Mouse (Mus musculus) heart, adult 2 months (tissue): ENCODE measurements at regions not wholly inside any gene's neighbourhood (a gene's known extent, or its start where the extent isn't known, plus 50 kb on each side); places are given as distances from the start of the nearest gene placed in this dataset.

Source experiments
- DNase-seq, 2 experiments: peaks; one replicate each; pipeline ENCODE4 v3.0.0; 2021
- H3K27ac ChIP-seq: fragments of 200-600 bp; 2 replicates; pipeline ENCODE4 v1.8.1; 2022
- H3K27me3 ChIP-seq: fragments of 200-500 bp; 2 replicates; pipeline ENCODE4 v1.6.1; 2012; ENCODE audit warnings: mild to moderate bottlenecking, low read length, inconsistent platforms, mixed read lengths; ENCODE audit not compliant: control insufficient read depth, insufficient read depth
- H3K36me3 ChIP-seq: fragments of 200-500 bp; 2 replicates; pipeline ENCODE4 v1.6.1; 2012; ENCODE audit warnings: low read length, inconsistent platforms; ENCODE audit not compliant: control insufficient read depth, insufficient read depth
- H3K4me1 ChIP-seq: fragments of 200-500 bp; 2 replicates; pipeline ENCODE4 v1.6.1; 2011; ENCODE audit warnings: low read length; ENCODE audit not compliant: control insufficient read depth, insufficient read depth
- H3K4me3 ChIP-seq: fragments of 200-600 bp; 2 replicates; pipeline ENCODE4 v1.8.1; 2022
- H3K79me2 ChIP-seq: fragments of 200-500 bp; replicated peaks from 2 replicates; pipeline ENCODE4 v1.6.1; 2012; ENCODE audit warnings: mild to moderate bottlenecking, inconsistent platforms, low read length, moderate library complexity, mixed read lengths; ENCODE audit not compliant: control insufficient read depth, insufficient read depth
- H3K9ac ChIP-seq: fragments of 200-500 bp; 2 replicates; pipeline ENCODE4 v1.6.1; 2012; ENCODE audit warnings: low read depth, mild to moderate bottlenecking, control low read depth, inconsistent platforms, low read length, mixed read lengths
- CTCF ChIP-seq: fragments of 200-600 bp; IDR thresholded peaks from 2 replicates; pipeline ENCODE4 v1.8.1; 2022; ENCODE audit warnings: antibody characterized with exemption, mild to moderate bottlenecking, moderate library complexity
- EP300 ChIP-seq: fragments of 200-500 bp; IDR thresholded peaks from 2 replicates; pipeline ENCODE4 v1.6.1; 2011; ENCODE audit warnings: low read depth, low read length, control low read depth; ENCODE audit not compliant: insufficient read depth
- POLR2A ChIP-seq: fragments of 200-500 bp; IDR thresholded peaks from 2 replicates; pipeline ENCODE4 v1.6.1; 2011; ENCODE audit warnings: mild to moderate bottlenecking, low read depth, low read length, control low read depth; ENCODE audit not compliant: insufficient read depth
- WGBS: fragments of 180-500 bp; shearing (Covaris S2); methylation state at CpG from one replicate; pipeline ENCODE4 v1.1.7; 2018; 5-methylcytosine and 5-hydroxymethylcytosine counted together
- intact Hi-C: fragments of 180-260 bp; cut with DNase I; formaldehyde crosslinking; loops from one replicate; pipeline ENCODE4 v1.15.1; 2025

GRCm38 (mm10) chr10:126133188-126133587 is 167.2 kb downstream of the Lrig3 start:
- Histone ChIP-seq H3K4me1 (no peaks in the 10 kb centered on the region), H3K79me2 (no peaks in the 10 kb centered on the region), H3K36me3 (no peaks in the 10 kb centered on the region), H3K27me3 (no peaks in the 10 kb centered on the region), H3K4me3 (no peak overlapping the region), H3K27ac (no peak overlapping the region), H3K9ac (no peak overlapping the region)
- TF ChIP-seq CTCF = no peak
- TF ChIP-seq EP300 = no peak
- TF ChIP-seq POLR2A = no peak
- intact Hi-C loops = no loop called here
- WGBS = 72% methylated on average over 3 of the region's 3 CpGs
- DNase-seq = no peak

- Histone ChIP-seq H3K27ac (no peak overlapping the region), H3K9ac (no peak overlapping the region), H3K4me3 (no peak overlapping the region), H3K79me2 (no peaks in the 10 kb centered on the region), H3K36me3 (no peaks in the 10 kb centered on the region), H3K27me3 (no peaks in the 10 kb centered on the region), H3K4me1 (no peaks in the 10 kb centered on the region)
- intact Hi-C loops = no loop called here
- DNase-seq = no peak
- no peak for TF ChIP-seq CTCF
- no peak for TF ChIP-seq EP300
- no peak for TF ChIP-seq POLR2A
Measured at GRCm38 (mm10) chr10:126133957-126134356, 168.0 kb downstream of the Lrig3 start.

GRCm38 (mm10) chr10:126138585-126138984 is 172.6 kb downstream of the Lrig3 start:
- no peak overlapping the region for H3K9ac ChIP-seq
- no peaks in the 10 kb centered on the region for H3K4me1 ChIP-seq
- 91% methylated on average over 12 of the region's 12 CpGs for WGBS
- H3K27ac ChIP-seq = no peak overlapping the region
- H3K36me3 ChIP-seq = no peaks in the 10 kb centered on the region
- no peaks in the 10 kb centered on the region for H3K79me2 ChIP-seq
- H3K4me3 ChIP-seq = no peak overlapping the region
- intact Hi-C loops = no loop called here
- no peak for TF ChIP-seq CTCF
- TF ChIP-seq EP300 = no peak
- TF ChIP-seq POLR2A = no peak
- no peak for DNase-seq
- no peaks in the 10 kb centered on the region for H3K27me3 ChIP-seq

GRCm38 (mm10) chr10:126141586-126141985 is 175.6 kb downstream of the Lrig3 start:
- intact Hi-C loops = no loop called here
- H3K4me3 ChIP-seq = no peak overlapping the region
- TF ChIP-seq CTCF = no peak
- no peak for TF ChIP-seq EP300
- no peak for TF ChIP-seq POLR2A

GRCm38 (mm10) chr10:126143833-126144232 is 177.9 kb downstream of the Lrig3 start:
- no peak overlapping the region for H3K27ac ChIP-seq
- no peaks in the 10 kb centered on the region for H3K27me3 ChIP-seq
- no peaks in the 10 kb centered on the region for H3K79me2 ChIP-seq
- TF ChIP-seq CTCF (no peak), EP300 (no peak), POLR2A (no peak)
- no peak overlapping the region for H3K4me3 ChIP-seq
- H3K36me3 ChIP-seq = no peaks in the 10 kb centered on the region
- intact Hi-C loops = no loop called here
- H3K4me1 ChIP-seq = no peaks in the 10 kb centered on the region
- WGBS = 77% methylated on average over 10 of the region's 10 CpGs
- H3K9ac ChIP-seq = no peak overlapping the region
- DNase-seq = no peak

More at GRCm38 (mm10) chr10:126141586-126141985, 175.6 kb downstream of the Lrig3 start:
- H3K27me3 ChIP-seq = no peaks in the 10 kb centered on the region
- no peak overlapping the region for H3K9ac ChIP-seq
- H3K79me2 ChIP-seq = no peaks in the 10 kb centered on the region
- WGBS = 74% methylated on average over 7 of the region's 7 CpGs
- no peak overlapping the region for H3K27ac ChIP-seq
- no peaks in the 10 kb centered on the region for H3K36me3 ChIP-seq
- H3K4me1 ChIP-seq = no peaks in the 10 kb centered on the region
- no peak for DNase-seq

GRCm38 (mm10) chr10:126144609-126145202 is 178.7 kb downstream of the Lrig3 start:
- no peak overlapping the region for H3K9ac ChIP-seq
- H3K4me1 ChIP-seq = no peaks in the 10 kb centered on the region
- WGBS = 71% methylated on average over 12 of the region's 12 CpGs
- H3K79me2 ChIP-seq = no peaks in the 10 kb centered on the region
- intact Hi-C loops = no loop called here
- H3K27ac ChIP-seq = no peak overlapping the region
- no peaks in the 10 kb centered on the region for H3K36me3 ChIP-seq
- H3K4me3 ChIP-seq = no peak overlapping the region
- TF ChIP-seq POLR2A = no peak
- no peak for TF ChIP-seq EP300
- no peak for TF ChIP-seq CTCF
- no peak for DNase-seq
- no peaks in the 10 kb centered on the region for H3K27me3 ChIP-seq

GRCm38 (mm10) chr10:126157300-126157699 is 191.3 kb downstream of the Lrig3 start:
- 65% methylated on average over 4 of the region's 4 CpGs for WGBS
- no peaks in the 10 kb centered on the region for H3K36me3 ChIP-seq
- no peaks in the 10 kb centered on the region for H3K4me1 ChIP-seq
- TF ChIP-seq CTCF (no peak), EP300 (no peak), POLR2A (no peak)
- no peak overlapping the region for H3K9ac ChIP-seq
- no peak for DNase-seq
- H3K27ac ChIP-seq = no peak overlapping the region
- H3K79me2 ChIP-seq = no peaks in the 10 kb centered on the region
- no peak overlapping the region for H3K4me3 ChIP-seq
- H3K27me3 ChIP-seq = no peaks in the 10 kb centered on the region
- intact Hi-C loops = no loop called here
